8 mouse cellular contexts compared by ENCODE assay signal in genomic region chr13:42102980-42103379, GRCm38 (mm10). TPM values are rescaled to one million over a fixed set of nuclear protein-coding genes. Genes with fewer than 3 reads are reported as not detected.
DNase-seq lines count a peak whose midpoint lies in the region; ATAC-seq lines count a peak whose summit lies in the region.

No protein-coding gene starts in this region.

- H3K27me3 ChIP-seq in embryonic facial prominence, embryonic 14.5 days (replicated peaks; ENCODE audit: control insufficient read depth, insufficient read depth, low read length), result no peaks in the 10 kb centered on the region
- H3K27me3 ChIP-seq in heart, embryonic 10.5 days (ENCODE audit: insufficient read depth, poor library complexity, severe bottlenecking), result no peaks in the 10 kb centered on the region
- H3K27me3 ChIP-seq in kidney, embryonic 14.5 days (ENCODE audit: control insufficient read depth, insufficient read depth, low read length), result no peaks in the 10 kb centered on the region
- H3K27me3 ChIP-seq in limb, embryonic 13.5 days, result no peaks in the 10 kb centered on the region
- H3K27me3 ChIP-seq in midbrain, embryonic 14.5 days (ENCODE audit: control insufficient read depth, insufficient read depth, low read length), result no peaks in the 10 kb centered on the region

- peaks cover 5% of the 10 kb centered on the region; the same call in 1 of the 2 replicates for H3K9me3 ChIP-seq in embryonic facial prominence, embryonic 14.5 days (ENCODE audit: control insufficient read depth, low read length)
- H3K9me3 ChIP-seq in heart, embryonic 10.5 days, result no peaks in the 10 kb centered on the region
- no peaks in the 10 kb centered on the region for H3K9me3 ChIP-seq in kidney, embryonic 14.5 days (ENCODE audit: control insufficient read depth, low read length)
- peaks cover 6% of the 10 kb centered on the region; the same call in 1 of the 2 replicates for H3K9me3 ChIP-seq in limb, embryonic 13.5 days
- H3K9me3 ChIP-seq in midbrain, embryonic 14.5 days (ENCODE audit: control insufficient read depth, low read length), result no peaks in the 10 kb centered on the region

- 27% methylated on average over 8 of the region's 8 CpGs for WGBS in embryonic facial prominence, embryonic 14.5 days
- WGBS in heart, embryonic 10.5 days, result 48% methylated on average over 8 of the region's 8 CpGs
- 32% methylated on average over 8 of the region's 8 CpGs for WGBS in kidney, embryonic 14.5 days
- WGBS in limb, embryonic 13.5 days, result 23% methylated on average over 8 of the region's 8 CpGs
- WGBS in midbrain, embryonic 14.5 days, result 5% methylated on average over 8 of the region's 8 CpGs

- H3K4me2 ChIP-seq in embryonic facial prominence, embryonic 14.5 days (ENCODE audit: low read depth, low read length), result peak overlapping the region; percentile 33; the same call in 1 of the 2 replicates
- peak overlapping the region; percentile 4 for H3K4me2 ChIP-seq in kidney, embryonic 14.5 days (replicated peaks; ENCODE audit: low read depth, low read length)
- H3K4me2 ChIP-seq in limb, embryonic 13.5 days (replicated peaks), result peak overlapping the region; percentile 37
- H3K4me2 ChIP-seq in midbrain, embryonic 14.5 days (ENCODE audit: low read length), result peak overlapping the region; percentile 48

- peaks cover 21% of the 10 kb centered on the region for H3K4me1 ChIP-seq in embryonic facial prominence, embryonic 14.5 days (ENCODE audit: control insufficient read depth, insufficient read depth, low read length)
- peaks cover 32% of the 10 kb centered on the region for H3K4me1 ChIP-seq in heart, embryonic 10.5 days
- peaks cover 26% of the 10 kb centered on the region for H3K4me1 ChIP-seq in kidney, embryonic 14.5 days (ENCODE audit: control insufficient read depth, insufficient read depth, low read length)
- peaks cover 28% of the 10 kb centered on the region for H3K4me1 ChIP-seq in limb, embryonic 13.5 days
- peaks cover 34% of the 10 kb centered on the region for H3K4me1 ChIP-seq in midbrain, embryonic 14.5 days (ENCODE audit: control insufficient read depth, insufficient read depth, low read length)

- H3K4me3 ChIP-seq in embryonic facial prominence, embryonic 14.5 days (ENCODE audit: low read depth, low read length), result no peak overlapping the region
- H3K4me3 ChIP-seq in heart, embryonic 10.5 days, result no peak overlapping the region
- no peak overlapping the region for H3K4me3 ChIP-seq in kidney, embryonic 14.5 days (ENCODE audit: low read length)
- H3K4me3 ChIP-seq in limb, embryonic 13.5 days, result no peak overlapping the region
- peak overlapping the region; percentile 7 for H3K4me3 ChIP-seq in midbrain, embryonic 14.5 days (replicated peaks; ENCODE audit: low read depth, low read length)

- H3K9ac ChIP-seq in embryonic facial prominence, embryonic 14.5 days (ENCODE audit: low read depth, low read length), result no peak overlapping the region
- H3K9ac ChIP-seq in kidney, embryonic 14.5 days (ENCODE audit: low read depth, low read length), result no peak overlapping the region; the same call in 1 of the 2 replicates
- peak overlapping the region; percentile 35; the same call in 1 of the 2 replicates for H3K9ac ChIP-seq in limb, embryonic 13.5 days
- no peak overlapping the region; the same call in 1 of the 2 replicates for H3K9ac ChIP-seq in midbrain, embryonic 14.5 days (replicated peaks; ENCODE audit: low read length)

- ATAC-seq in embryonic facial prominence, embryonic 14.5 days (ENCODE audit: low read depth), result peak; percentile 94
- peak; percentile 88 for ATAC-seq in kidney, embryonic 14.5 days (ENCODE audit: low FRiP score, low TSS enrichment)
- peak; percentile 88 for ATAC-seq in limb, embryonic 13.5 days (ENCODE audit: low FRiP score, low read depth)
- ATAC-seq in midbrain, embryonic 14.5 days (ENCODE audit: low FRiP score, low TSS enrichment), result peak; percentile 92

- peak; percentile 26 to 62 for DNase-seq in urinary bladder, adult 18-20 months (ENCODE audit: low spot score in 2 of 2)
- no peak for DNase-seq in urinary bladder, postnatal 10 days (ENCODE audit: low spot score)
- DNase-seq in embryonic facial prominence, embryonic 14.5 days (ENCODE audit: low spot score), result peak; percentile 88
- peak; percentile 81 for DNase-seq in heart, embryonic 10.5 days (ENCODE audit: low spot score)
- peak; percentile 87 for DNase-seq in midbrain, embryonic 14.5 days
- peak; percentile 44 for DNase-seq in spleen, adult 12 weeks (ENCODE audit: low spot score)

- H3K27ac ChIP-seq in embryonic facial prominence, embryonic 14.5 days (replicated peaks; ENCODE audit: low read depth, low read length), result peak overlapping the region; percentile 28
- H3K27ac ChIP-seq in heart, embryonic 10.5 days, result peak overlapping the region; percentile 36; the same call in 1 of the 2 replicates
- H3K27ac ChIP-seq in kidney, embryonic 14.5 days (ENCODE audit: low read depth, low read length), result no peak overlapping the region
- 0 out of 2 replicates have a peak overlapping the region, but pooled peaks have one; percentile 15 for H3K27ac ChIP-seq in limb, embryonic 13.5 days
- peak overlapping the region; percentile 81 for H3K27ac ChIP-seq in midbrain, embryonic 14.5 days (replicated peaks; ENCODE audit: low read depth, low read length)

- H3K36me3 ChIP-seq in embryonic facial prominence, embryonic 14.5 days (ENCODE audit: control insufficient read depth, insufficient read depth, low read length), result no peaks in the 10 kb centered on the region
- H3K36me3 ChIP-seq in heart, embryonic 10.5 days, result peaks cover 4% of the 10 kb centered on the region
- H3K36me3 ChIP-seq in kidney, embryonic 14.5 days (ENCODE audit: control insufficient read depth, insufficient read depth, low read length), result no peaks in the 10 kb centered on the region
- no peaks in the 10 kb centered on the region for H3K36me3 ChIP-seq in limb, embryonic 13.5 days
- no peaks in the 10 kb centered on the region for H3K36me3 ChIP-seq in midbrain, embryonic 14.5 days (ENCODE audit: control insufficient read depth, insufficient read depth, low read length)

RNA-seq across cellular contexts. Expression of gene Hivep1, which starts 51.2 kb away (rescaled TPM):
- 10.9 and 11.3 TPM in 2 replicates for polyA plus RNA-seq in embryonic facial prominence, embryonic 14.5 days (2014; fragmentation: Nextera tagmentation; extraction: Ambion mirVana)
- polyA plus RNA-seq in heart, embryonic 10.5 days (2016; fragmentation: Nextera tagmentation; extraction: Ambion mirVana), result 7.5 and 8.2 TPM in 2 replicates
- polyA plus RNA-seq in kidney, embryonic 14.5 days (2014; fragmentation: Nextera tagmentation; extraction: Ambion mirVana), result 14.3 and 16.1 TPM in 2 replicates
- polyA plus RNA-seq in limb, embryonic 13.5 days (2015; fragmentation: Nextera tagmentation; extraction: Ambion mirVana), result 12.8 and 14.4 TPM in 2 replicates
- 18.7 and 22.9 TPM in 2 replicates for polyA plus RNA-seq in midbrain, embryonic 14.5 days (2014; fragmentation: Nextera tagmentation; extraction: Ambion mirVana)
